Mouse (Mus musculus): ENCODE results near the gene Serpina3n.
"Not testable (repeated sequence)": the region's sequence is repeated elsewhere in the genome, so short reads cannot be mapped to it uniquely, and the experiment has no call there.

DNA sequence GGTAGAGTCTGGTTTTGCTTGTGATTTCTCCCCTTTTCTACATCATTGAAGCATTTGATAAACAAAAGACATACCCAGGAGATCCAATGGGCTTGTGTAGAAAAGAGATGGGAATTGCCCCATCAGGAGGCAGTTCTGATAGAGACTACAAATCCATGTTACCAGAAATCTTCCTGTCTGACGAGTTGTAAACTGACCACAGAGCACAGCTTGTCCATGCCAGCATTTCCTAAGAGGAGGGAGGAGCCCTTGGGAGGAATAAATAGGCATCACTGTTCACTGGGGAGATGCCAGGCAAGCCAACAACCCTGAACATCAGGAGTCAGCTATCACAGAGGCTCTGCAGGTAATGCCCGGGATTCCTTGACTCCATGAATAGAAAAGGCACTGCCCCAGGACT is 19.7 kb upstream of the Serpina3n start:
- TF ChIP-seq POLR2A (IDR thresholded peaks at IDR 0.05; ENCODE audit: low read depth, low read length); CTCF (IDR thresholded peaks at IDR 0.05; ENCODE audit: extremely low read depth, insufficient read length, insufficient replicate concordance, low read depth, low read length): not testable (repeated sequence)

Measured in small intestine, adult 2 months (tissue).